Mouse (Mus musculus) mouse embryonic stem cell (cell line): ENCODE data around the gene Kmt5b.

Experiments
- in situ Hi-C, 2 experiments: fragments of 300-500 bp; cut with MboI; formaldehyde crosslinking; loops; 1 replicate in 1 of 2; 3 replicates in 1 of 2; pipeline ENCODE4 v1.14.3; 2019 to 2020; ENCODE audit warnings: low sequenced_read_pairs in 2 of 2, low pct_unique_long_range_greater_than_20kb in 1 of 2, mixed read lengths in 1 of 2; ENCODE audit not compliant: unreplicated experiment in 1 of 2

Kmt5b gene

DNA sequence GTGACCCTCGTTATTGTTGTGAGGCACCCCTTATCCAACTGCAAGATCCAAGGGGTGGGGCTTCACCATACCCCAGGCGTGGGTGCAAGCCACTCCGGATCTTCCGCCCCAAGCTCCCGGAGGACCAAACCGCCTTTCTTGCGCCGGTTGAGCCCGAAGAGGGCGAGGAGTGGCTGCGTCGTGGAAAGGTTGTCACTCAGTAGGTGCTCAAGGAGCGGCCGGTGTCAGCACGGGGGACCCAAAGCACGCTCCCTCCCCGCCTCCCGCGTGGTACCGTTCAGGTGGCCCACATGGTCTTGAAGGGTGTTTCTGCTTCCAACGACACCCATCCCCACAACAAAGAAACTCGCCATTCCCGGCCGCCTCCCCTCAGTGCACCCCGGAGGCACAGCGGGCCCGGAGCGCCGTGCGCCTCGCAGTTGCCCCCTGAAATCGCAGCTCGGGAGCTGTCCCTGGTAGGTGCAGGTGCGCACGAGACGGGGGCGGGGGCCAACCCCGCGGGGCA is at the start of gene Kmt5b:
Kmt5b (plus strand) TSS at position 146 of the 505 bp plus-strand sequence.
- in situ Hi-C loops: no loop called here

DNA sequence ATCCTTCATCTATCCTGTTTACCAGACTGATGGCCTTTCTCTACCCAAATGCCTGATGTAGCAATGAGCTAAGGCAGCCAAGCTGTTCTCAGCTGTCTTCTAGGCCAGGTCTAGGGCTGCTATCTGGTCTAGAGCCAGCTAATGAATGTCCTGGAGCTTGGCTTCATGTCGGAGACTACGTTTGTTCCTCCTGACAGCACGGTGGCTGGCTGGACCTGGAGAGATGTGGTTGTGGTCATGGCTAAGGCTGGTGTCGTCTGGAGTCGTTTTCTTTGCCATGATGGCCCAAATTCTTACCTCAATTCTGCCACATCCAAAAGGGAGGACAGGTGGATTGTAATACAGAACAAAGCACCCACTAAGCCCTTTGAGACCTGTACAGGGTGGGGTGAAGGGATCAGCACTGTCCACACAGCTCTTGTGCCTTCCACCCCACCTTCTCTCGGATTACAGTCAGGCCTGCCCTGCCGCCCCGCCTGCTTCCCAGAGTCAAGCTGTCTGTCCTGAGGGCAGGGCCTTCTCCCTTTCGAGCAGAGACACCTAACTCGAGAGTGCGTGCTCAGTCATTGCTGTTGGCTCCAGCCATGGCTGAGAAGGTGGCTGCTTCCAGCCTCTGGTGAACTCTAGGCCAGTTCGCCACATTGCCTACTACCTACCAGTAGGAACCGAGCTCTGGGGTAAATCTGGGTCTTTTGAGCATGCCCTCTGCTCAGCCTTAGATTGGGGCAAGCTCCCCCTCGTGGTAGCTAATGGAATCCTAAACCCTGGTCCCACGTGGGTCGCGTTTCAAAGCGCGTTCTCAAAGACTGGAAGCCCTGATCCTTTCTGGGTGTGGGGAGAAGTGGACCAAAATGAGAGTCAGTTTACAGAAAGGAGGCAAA is 48.5 kb upstream of the Kmt5b start:
- in situ Hi-C loops: loop anchor here (5.0 kb wide), 1 partner anchor 101 kb away; no protein-coding TSS in a partner anchor

- in situ Hi-C loops: loop anchor here (5.0 kb wide), 1 partner anchor 102 kb away; no protein-coding TSS in a partner anchor
These were observed 47.8 kb upstream of the Kmt5b start for GRCm38 (mm10) chr19:3719362-3719891.

DNA sequence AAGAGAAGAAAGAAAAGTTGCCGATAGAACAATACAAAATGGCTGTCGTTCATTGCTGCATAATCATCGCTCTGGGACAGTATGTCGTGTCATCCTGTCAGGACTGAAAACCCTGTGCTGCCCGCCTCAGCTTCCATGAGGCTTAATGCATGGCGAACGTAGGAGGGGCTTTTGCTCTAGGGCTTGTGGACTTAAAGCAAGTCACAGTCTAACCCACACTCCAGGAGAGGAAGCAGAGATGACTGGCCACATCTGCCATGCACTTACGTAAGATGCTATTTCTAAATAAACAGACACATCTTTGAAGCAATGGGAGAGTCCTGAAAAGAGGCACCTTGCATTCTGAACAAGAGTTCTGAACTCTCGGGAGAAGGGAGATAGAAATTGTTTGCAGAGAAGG is 44.1 kb upstream of the Kmt5b start:
- in situ Hi-C loops: no loop called here

DNA sequence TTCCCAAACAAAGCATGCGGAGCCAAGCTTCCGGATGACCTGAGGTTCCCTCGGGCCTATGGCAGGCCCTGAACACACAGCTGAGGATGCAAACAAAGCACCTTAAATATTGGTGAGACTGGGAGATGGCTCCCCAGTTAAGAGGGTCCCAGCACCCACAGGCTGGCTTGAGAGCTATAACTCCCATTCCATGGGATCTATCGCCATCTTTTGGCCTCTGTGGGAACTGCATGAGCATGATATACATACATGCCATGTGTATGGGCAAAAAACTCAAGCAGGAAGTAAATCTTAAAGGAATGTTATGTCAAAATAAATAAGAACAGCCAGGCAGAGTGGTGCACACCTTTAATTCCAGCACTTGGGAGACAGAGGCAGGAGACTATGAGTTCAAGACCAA is 43.3 kb upstream of the Kmt5b start:
- in situ Hi-C loops: no loop called here

DNA sequence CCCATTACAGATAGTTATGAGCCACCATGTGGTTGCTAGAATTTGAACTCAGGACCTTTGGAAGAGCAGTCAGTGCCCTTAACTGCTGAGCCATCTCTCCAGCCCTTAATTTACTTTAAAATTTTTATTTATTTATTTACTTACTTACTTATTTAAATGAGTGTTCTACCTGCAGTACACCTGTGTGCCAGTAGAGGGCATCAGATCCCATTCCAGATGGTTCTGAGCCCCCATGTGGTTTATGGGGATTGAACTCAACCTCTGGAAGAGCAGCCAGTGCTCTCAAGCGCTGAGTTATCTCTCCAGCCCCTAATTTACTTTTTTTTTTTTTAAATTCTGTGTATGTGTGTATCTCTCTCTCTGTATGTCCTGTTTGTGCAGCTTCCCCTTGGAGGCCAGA is 42.4 kb upstream of the Kmt5b start:
- in situ Hi-C loops: no loop called here

GRCm38 (mm10) chr19:3728901-3729300 is 38.3 kb upstream of the Kmt5b start:
- in situ Hi-C loops: no loop called here

DNA sequence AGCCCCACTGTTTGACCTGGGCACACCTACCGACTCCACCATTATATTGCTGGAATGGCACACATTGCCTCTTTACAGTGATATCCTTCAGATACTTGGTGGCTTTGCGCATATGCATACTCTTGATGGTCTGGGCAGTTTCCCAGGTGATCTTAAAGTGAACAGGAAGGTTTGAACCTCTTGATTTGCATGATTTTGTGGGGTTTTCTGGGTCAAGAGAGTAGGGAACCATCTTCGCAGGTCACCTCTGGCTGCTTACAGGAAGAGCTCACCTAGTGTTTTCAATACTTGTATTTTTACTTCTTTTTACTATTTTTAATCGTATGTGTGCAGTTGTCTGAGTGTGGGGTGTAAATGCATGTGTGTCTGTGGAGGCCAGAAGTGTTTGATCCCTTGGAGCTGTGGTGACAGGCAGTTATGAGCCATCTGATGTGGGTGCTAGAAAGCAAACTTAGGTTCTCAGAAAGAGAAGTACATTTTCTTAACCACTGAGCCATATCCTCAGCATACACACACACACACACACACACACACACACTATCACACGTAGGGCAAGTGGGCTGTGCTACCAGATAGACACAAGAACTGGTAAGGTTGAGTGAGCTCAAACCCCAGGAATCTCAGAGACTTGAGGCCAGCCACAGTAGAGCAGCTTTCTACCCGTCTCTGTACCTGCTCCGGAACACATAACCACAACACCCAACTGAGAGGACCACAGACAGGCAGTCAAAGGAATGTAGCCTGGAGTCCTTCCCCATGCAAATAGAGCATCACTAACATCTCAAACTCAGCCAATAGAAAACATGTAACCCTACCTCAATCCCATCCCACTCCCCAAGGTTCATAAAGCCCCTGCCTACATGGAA is 36.2 kb upstream of the Kmt5b start:
- in situ Hi-C loops: no loop called here

- in situ Hi-C loops: no loop called here
These were observed 31.2 kb upstream of the Kmt5b start for GRCm38 (mm10) chr19:3736001-3736400.

DNA sequence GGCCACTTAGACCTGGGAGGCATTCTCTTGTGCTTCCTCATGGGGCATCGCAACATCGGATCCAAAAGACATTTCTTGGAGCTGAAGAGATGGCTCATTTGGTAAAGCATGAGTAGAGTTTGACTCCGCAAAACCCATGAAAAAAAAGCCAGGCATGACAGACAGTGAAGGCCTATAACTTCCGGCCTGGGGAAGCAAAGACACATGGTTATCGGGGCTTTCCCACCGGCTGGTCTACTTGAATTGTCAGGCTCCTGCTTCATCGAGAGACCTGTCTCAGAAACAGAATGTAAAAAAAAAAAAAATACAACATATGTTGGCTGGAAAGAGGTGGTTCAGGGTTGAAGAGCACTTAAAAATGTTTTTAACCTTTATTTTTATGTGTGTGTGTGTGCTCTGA is 27.6 kb upstream of the Kmt5b start:
- in situ Hi-C loops: no loop called here

GRCm38 (mm10) chr19:3742716-3743115 is 24.5 kb upstream of the Kmt5b start:
- in situ Hi-C loops: no loop called here

DNA sequence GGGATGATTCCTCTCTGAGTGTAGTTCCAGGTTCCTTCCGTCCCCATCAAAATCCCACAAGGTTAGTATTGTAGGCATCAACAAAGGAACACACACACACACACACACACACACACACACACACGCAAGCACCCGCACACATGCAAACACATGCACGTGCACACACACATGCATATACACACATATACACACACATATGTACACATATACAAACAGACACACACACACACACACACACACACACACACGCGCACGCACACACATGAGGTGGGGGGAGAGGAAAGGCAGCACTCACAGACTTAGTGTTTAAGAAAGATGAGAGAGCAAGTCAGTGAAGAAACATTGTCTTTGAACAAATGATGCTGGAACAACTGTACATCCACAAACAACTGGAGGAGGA is 23.9 kb upstream of the Kmt5b start:
- in situ Hi-C loops: no loop called here

DNA sequence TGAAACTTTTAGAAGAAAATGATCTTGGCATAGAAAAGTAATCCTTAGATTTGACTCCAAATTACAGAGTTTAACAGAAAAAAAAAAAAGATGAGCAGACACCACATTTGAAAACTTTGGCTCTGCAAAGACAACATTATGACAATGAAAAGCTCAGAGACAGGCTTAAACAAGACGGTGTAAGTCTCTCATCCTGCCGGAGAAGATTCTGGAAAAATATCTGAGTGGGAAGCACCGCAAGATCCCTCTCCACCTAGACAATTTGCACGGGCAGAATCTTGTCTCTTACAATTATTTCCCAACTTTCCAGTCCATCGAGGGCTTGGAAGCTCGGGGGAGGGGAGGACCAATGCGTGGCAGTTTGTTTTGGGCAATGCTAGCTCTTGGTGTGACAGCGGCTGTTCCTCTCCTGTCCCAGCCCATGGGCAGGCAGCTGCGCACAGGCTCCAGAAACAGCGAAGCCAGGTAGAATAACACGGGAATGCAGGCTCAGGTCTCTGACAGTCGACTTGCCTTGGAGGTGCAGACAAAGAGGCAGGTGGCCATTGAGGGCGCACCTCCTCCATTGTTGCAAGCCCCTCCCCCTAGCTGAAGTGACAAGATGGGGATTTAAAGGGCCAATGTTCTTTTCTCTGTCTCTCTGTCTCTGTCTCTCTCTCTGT is 23.2 kb upstream of the Kmt5b start:
- in situ Hi-C loops: no loop called here

DNA sequence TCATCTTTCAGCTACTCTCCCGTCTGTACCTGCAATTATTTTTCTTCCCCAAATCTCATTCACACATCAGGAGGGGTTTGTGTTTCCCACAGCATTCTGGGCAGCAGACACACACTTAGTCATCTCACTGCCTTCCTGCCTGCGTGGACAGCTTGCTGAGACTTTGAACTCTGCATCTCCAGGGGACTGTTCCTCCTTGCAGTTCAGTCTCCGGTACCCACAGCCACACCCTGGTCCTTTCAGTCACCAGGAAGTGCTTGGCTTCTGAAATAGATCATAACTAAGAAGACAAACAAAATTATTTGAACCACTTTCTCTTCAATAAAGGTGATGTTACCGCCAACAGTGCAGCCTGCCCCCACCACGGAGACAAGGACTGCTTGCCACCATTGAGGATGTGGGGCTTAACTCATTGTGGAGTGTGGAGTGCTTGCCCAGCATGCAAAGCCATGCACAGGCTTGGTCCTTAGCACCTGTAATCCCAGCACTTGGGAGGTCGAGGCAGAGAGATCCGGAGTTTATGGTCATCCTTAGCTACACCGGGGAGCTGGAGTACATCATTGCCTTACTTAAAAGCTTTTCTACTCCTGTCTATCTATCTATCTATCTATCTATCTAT is 14.5 kb upstream of the Kmt5b start:
- in situ Hi-C loops: no loop called here

- in situ Hi-C loops: no loop called here
These were observed 14.0 kb upstream of the Kmt5b start for GRCm38 (mm10) chr19:3753240-3753633.

GRCm38 (mm10) chr19:3753738-3754137 is 13.5 kb upstream of the Kmt5b start:
- in situ Hi-C loops: no loop called here

GRCm38 (mm10) chr19:3757861-3758260 is 9.4 kb upstream of the Kmt5b start:
- in situ Hi-C loops: no loop called here

GRCm38 (mm10) chr19:3765221-3765820 is 1.9 kb upstream of the Kmt5b start:
- in situ Hi-C loops: no loop called here
